Mouse (Mus musculus) telencephalon, adult 2 months (tissue): ENCODE measurements at regions not wholly inside any gene's neighbourhood (a gene's known extent, or its start where the extent isn't known, plus 50 kb on each side); places are given as distances from the start of the nearest gene placed in this dataset.
"Not testable (repeated sequence)": the region's sequence is repeated elsewhere in the genome, so short reads cannot be mapped to it uniquely, and the experiment has no call there.

ENCODE experiments used
- DNase-seq: peaks from one replicate; pipeline ENCODE4 v3.0.0-alpha.2; 2011; ENCODE audit warnings: low read depth, low spot score

DNA sequence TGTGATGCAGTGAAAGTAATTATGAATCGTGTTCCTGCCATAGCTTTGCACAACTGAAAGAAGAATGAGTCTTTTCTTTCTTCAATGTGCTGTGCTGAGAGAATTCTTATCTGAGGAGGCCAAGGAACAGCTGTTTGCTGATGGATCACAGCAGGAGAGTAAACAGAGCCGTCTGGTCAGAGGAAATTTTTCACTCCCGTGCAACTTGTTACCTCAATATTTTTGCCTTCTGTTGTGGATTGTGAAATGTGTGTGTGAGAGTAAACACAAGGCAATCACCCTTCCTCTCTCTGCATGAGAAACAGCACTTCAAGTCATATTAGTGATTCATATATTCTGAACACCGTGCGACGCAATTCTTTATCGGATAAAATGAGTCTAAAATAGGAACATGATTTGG lies 171.9 kb downstream of the Epm2a start:
- DNase-seq: no peak

DNA sequence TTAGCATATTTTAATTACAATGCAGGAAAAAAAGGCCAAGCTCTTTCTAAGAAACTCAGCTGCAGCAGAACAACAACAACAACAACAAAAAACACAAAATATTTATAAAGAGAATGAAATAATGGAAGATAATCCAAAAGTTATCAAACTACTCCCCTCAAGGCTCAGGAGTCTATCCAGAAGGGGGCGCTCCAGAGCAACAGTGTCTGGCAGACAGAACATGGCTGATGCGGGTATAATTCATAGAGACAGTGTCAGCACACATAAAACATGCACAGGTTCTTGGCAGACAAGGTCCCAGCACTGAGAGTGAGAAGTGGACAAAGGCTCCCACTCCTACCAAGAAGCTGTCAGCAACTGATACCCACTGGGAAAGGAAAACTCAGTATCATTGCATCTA lies 173.9 kb downstream of the Epm2a start:
- no peak for DNase-seq

DNA sequence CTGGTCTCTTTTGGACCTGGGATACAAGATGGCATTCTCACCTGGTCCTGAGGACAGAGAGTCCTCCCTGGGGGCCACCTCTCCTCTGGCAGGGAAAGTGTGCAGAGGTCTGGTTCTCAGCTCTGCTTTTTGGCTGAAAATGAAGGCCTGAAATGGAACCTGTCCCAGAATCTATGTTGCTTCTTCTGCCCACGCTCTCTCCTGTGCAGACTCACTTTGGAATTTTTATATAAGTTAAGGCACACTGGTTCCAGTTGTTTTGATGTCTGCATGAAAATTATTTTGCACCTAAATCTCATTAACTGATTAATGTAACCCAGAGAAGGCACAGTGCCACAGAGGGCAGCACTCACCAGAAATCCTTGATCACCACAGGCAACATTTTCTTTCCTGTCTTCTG lies 188.1 kb downstream of the Epm2a start:
- peak; percentile 21 for DNase-seq

DNA sequence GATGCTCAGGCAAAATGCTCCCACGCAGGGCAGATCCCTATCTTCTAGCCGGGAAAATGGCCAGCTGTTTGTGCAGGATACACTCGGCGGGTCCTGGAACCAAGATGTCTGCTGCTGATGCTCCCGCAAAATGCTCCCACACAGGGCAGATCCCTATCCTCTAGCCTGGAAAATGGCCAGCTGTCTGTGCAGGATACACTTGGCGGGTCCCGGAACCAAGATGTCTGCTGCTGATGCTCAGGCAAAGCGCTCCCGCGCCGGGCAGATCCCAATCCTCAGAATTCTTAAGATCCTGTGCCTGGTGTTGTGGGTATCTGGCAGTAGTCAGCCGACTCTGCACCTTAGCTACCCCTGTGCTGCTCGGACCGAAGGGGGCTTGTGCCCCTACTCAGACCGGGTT lies 212.2 kb downstream of the Epm2a start:
- DNase-seq: not testable (repeated sequence)

DNA sequence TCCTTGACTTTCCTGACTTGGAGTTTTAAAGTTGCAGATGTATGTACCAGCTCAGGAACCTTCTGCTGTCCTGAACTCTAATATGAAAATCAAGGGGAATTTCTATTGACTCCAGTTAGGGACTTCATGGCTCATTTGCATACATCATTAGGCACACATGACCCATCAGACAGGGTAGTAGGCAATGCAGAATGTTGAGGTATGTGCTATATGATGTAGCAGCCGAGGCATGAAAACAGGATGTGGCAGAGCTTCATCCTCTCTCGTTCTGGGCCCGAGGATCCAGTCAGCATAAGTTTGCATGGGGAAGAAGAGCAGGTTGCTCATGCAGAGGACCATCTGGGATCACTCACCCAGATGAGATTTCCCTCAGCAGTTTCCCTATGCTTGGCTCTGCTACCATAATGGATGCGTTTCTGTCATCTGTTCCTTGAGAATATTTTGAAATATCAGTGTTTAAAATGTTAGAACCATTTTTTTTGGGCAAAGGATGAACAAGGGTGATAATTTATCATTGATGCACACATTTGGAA lies 227.4 kb downstream of the Epm2a start:
- peak; percentile 12 for DNase-seq

DNA sequence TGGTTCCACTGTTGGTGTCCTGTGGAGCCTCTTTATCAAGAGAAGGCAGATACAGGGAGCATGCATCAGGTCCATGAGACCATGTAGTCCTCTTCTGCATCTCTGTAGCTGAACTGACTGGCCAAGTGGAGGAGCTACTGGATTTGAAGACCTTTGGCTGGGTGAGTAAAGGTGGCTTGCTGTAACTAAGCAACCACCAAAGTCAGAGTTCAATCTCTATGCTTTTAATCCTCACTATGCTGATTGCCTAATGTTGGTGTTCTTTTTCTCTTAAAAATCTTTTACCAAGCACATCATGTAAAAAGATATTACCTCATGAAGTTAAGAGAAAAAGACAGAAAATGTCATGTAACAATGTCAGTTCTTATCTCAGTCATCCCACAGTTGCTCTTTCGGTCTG lies 265.2 kb downstream of the Epm2a start:
- DNase-seq: no peak

DNA sequence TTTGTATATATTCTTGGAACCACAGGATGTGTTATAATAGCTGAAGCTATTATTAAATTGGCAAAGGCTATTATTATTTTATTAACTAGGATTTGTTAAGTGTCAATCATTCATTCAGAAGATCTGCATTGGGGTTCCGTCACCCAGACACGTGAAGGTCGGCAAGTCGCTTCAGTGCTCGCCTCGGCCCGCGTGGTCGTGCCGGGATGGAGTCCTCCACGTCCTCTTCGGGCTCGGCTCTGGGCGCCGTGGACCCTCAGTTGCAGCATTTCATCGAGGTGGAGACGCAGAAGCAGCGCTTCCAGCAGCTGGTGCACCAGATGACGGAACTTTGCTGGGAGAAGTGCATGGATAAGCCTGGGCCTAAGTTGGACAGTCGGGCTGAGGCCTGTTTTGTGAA lies 265.9 kb downstream of the Epm2a start:
- DNase-seq: not testable (repeated sequence)

DNA sequence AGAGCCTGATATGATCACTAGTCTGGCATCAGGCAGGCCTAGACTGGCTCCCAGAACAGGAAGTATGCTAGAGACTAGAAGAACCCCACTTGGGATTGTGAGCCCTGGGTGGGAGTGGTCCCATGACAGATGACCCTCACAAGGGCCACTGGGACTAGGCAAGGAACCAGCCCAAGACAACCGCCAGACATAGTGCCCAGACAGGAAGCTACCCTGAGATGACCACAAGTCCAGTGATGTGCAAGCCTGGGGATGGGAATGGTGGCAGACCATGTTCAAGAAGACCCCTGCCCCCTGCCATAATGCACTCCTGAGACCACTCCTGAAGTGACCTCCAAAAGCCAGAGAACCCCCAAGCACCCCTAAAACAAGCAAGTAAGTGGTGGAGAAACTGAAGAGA lies 304.9 kb downstream of the Epm2a start:
- no peak for DNase-seq

DNA sequence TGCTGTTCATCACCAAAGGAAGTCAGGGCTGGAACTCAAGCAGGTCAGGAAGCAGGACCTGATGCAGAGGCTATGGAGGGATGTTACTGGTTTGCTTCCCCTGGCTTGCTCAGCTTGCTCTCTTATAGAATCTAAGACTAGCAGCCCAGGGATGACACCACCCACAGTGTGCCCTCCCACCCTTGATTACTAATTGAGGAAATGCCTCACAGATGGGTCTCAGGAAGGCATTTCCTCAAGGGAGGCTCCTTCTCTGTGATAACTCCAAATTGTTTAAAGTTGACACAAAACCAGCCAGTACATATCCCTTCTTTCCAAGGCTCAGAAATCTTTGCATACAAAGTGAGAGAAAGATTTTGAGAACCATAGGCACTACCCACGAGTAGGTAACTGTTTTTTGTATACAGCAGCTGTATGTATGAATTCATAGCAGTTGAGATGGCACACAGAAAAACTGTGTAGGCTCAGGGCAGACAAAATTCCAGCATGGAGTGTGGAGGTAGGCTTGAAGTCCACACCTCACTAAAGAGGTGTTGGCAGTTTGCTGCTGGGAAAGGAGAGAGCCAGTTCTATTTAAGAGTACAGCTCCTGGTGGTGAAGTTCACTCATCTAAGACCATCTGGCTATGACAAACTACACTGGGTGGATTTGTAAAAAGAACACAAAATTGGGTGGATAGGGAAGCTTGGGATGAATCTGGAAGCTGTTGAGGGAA lies 317.0 kb downstream of the Epm2a start:
- DNase-seq: peak; percentile 88

DNA sequence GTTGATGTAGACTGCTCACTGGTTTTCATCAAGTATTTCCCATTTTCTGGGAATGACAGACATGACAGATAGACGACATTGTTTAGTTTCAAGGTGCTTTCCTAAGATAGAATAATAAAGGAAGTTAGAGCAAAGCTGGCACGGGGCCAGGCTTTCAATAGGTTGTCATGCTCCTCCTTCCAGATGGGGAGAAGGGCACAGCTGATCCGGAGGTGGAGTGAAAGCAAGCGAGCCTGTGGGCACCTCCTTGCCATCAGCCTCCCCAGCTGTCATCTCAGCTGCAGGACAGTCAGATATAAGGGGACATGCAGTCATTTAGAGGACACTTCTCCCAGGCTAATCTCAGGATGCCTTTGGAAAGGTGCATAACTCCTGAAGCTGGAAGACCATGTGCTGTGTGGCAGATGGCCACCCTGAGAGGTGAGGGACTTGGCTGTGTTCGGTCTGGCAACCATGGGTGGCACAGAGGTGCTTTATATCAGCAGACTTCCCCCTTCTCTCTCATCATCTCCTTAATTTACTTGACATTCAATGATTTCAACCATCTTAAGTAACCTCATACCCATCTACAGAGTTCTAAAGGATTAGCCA lies 318.6 kb downstream of the Epm2a start:
- DNase-seq: peak; percentile 29

DNA sequence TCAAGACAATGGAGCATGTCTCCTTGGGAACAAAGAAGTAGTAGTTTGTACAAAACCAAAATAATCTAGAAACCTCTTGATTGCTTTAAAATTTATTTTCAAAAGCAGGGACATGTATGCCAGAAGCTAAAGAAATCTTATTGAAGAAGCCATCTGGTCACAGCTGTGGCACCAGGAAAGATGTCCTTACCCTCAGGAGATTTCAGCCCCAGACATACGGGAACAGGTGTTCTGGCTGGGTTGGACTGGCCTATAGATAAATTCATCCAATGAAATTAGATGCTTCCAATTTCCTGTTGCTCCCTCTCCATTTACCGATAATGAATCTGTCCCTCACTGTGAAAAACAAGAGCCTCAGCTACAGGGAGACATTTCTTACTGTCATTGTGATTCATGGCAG lies 366.5 kb downstream of the Epm2a start:
- DNase-seq: no peak

DNA sequence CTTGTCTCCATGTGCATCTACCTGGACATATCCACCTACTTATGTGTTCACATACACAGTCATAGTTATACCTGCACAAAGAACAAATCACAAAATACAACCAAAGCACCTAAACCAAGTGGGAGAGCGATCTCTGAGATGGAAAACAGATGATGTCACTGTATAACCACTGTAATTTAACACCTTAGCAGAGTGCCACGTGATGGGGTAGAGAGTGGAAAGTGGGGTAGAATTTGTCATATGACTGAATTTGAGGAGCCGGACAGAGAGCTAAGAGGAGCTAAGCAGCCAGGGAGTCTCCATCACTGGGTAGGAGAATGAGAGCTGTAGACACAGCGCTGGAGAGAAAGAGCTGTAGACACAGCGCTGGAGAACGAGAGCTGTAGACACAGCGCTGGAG lies 381.6 kb downstream of the Epm2a start:
- DNase-seq: no peak

DNA sequence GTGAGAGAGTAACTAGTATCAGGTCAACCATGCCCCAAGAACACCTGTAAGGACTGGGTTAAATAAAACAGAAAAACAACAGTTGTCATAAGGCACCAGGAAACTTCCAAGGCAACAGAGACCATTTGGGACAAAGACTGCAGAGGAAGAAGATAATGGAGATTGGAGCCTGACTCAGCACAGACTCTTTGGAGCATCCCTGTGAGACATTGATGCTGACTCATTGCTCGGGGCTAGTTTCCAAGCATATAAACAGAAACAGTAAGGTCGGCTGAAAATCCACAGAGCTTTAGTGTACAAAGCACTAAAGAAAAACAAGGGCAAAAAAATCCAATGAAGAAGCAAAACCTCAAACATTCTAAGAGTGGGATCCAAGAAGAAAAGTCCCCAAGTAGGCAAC lies 386.3 kb downstream of the Epm2a start:
- DNase-seq: no peak

DNA sequence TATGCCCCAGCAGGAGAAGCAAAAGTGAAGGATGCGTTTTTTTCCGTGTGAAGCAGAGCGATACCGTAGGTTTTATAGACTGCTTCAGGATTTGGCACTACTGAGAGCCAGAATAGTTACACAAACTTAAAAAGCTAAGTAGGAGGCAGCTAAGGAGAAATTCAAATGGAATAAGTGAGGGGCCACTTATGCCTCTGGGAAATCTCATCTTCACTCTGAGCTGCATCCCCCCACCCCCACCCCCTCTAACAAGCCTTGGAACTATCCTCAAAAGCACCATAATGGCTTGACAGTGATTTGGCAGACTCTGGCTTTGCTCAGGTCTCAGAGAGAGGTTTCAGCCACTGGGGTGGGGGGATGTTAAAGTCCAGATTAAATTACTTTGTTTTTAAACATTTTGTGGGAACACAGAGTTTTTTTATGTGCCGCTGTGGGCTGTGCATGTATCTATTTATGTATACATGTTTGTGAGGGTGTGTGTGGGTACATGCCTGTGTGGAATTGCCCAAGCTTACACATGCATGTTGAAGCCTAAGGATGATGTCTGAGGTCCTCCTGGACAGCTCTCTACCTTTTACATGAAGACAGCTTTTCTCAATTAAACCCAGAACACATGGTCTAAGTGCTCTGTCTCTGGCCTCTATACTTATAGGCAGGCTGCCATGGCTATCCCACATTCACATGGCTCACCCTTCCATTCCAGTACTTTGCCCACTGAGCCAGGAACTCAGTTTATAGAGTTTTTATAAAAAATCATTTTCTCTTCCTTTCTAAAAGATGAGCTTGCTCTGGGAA lies 396.6 kb downstream of the Epm2a start:
- DNase-seq: no peak

DNA sequence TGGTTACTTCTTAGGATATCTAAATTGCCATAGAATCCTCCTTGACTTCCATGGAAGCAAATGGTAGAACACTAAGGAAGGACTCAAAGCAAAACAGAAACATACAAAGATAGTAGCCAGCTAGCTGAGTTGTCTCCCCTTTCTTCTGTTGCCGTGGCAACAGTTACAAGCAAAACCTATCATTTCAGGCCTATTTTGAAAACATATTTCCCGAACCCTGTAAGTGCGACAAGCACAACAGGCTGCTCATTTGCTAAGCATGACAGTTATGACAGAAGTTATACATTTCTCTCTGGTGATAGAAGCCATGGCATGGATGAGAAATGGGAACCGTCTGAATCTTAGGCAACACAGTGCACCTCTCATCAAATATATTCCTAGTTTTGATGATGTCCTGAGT lies 402.4 kb downstream of the Epm2a start:
- DNase-seq: no peak

DNA sequence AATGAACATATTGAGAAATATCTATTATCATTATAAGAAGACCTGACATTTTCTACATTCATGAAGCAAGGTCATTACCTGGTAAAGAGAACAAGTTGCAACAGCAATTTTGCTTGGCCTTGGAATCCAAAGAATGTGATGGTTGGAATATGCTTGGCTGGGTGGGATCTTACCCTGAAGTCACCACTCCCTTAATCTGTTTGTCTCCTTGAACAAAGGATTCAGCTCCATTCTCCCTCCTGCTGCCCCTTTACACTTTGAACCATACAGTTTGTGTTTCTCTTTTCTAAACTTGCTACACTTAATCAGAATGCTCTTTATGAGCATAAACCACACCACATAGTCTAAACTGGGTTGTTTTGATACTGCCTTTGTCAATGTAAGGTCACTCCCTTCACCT lies 403.8 kb downstream of the Epm2a start:
- no peak for DNase-seq

DNA sequence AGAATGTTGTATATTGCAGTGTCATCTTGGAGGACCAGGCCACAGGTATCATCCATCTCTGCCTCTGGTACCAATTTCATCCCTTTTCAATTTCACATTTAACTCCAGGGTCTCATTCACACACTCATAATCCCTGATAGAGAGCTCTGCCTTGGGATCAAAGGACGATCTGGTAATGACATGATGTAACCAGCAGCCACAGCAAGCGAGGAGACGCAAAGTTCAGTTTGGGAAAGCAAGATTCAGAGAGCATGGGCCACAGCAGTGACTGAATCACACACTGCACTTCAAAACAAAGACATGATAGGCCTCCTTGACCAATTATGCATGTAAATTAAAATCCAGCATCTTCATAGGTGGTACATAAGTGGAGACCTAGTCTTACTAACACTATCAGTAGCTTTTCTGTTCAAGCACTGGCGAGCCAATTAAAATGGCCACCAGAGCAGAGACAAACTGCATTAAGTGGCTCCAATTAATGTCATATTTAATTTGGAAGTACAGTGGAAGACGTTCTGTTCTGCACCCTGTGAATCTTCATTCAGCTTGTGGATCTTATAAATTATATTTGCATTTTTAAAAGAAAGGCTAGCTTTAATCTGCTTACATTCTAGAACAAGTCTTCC lies 412.0 kb downstream of the Epm2a start:
- no peak for DNase-seq

DNA sequence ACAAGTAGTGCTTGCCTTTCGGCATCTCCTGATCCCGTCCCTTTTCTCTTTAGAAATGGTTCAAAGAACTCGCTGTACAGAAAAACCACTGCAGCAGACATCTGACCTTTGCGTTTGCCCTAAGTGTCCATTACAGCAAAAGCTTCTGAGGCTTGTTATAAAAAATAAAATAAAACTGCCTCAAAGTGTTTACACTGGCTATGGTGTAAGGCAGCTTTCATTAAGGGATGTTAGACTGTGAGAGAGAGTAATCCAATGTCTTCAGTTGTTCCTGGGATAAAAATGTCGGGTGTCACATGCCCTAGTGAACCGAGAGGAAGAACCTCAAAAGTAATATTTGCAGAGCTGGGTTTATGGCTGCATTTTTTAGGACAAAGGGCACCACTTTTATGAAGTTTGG lies 434.7 kb downstream of the Epm2a start:
- DNase-seq: no peak

DNA sequence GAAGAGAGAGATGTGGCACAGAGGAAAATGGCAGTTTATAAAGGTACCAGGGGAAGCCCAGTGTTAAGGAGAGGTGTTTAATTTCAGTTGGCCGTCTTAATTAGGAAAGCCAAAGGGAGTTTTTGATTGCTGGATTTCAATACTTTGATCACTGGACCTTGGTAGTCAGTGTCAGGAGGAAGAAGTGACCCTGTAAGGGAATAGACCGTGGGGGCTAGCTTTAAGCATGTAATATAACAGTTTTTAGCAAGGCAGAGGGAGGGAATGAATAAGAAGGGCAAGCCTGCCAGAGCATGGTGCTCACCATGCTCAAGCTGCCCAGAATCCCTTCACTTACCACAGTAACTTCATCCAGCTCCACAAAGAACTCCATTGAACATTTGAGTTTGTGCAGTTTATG lies 437.1 kb downstream of the Epm2a start:
- DNase-seq: no peak

DNA sequence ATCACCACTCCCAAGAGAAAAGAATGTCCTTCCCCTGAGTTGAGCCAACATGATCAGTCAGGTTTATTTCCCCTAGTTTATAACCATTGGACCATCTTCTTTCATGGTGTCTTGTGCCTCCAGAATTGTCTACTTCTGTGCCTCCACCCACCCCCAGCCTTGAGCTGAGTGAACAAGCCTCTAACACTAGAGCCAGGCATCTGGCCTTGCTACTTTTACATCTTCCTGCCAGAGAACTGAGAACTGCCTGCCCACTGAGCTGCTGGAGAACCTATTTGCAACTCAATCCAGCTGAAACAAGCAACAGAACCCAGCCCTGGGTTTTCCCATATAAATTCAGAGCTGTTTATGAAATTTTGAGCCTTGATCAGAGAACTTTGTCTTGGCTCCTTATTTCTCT lies 444.0 kb downstream of the Epm2a start:
- peak; percentile 48 for DNase-seq

DNA sequence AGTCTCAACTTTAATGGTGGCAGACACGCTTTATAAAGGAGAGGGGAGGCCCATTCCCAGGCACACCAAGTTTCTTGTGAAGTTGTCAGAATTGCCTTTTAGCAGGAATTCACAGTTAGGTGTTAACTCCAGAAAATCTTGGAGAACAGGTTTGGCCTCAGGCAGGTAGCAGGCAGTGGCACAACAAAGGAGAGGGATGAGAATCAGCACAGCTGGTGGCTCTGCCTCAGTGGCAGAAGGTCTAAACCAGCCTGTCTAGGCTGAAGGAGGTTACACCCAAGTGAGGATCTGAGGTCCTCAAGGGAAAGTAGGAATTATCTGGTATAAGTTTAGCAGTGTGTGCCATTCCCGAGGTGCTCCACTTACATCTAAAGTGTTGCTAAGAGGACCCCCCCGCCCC lies 456.3 kb downstream of the Epm2a start:
- no peak for DNase-seq
